Mouse (Mus musculus) myocyte (in vitro differentiated cells): ENCODE measurements at regions not wholly inside any gene's neighbourhood (a gene's known extent, or its start where the extent isn't known, plus 50 kb on each side); places are given as distances from the start of the nearest gene placed in this dataset.

Source experiments
- H3K27me3 ChIP-seq: one replicate; pipeline ENCODE4 v1.6.1; 2011; ENCODE audit not compliant: control insufficient read depth, insufficient read depth, insufficient read length
- H3K36me3 ChIP-seq: one replicate; pipeline ENCODE4 v1.6.1; 2011; ENCODE audit not compliant: control insufficient read depth, insufficient read depth
- H3K4me2 ChIP-seq: one replicate; pipeline ENCODE4 v1.6.1; 2011; ENCODE audit warnings: low read depth, control low read depth
- H3K4me3 ChIP-seq: one replicate; pipeline ENCODE4 v1.5.1; 2011; ENCODE audit warnings: mild to moderate bottlenecking, control low read depth, moderate library complexity
- H3K79me2 ChIP-seq: one replicate; pipeline ENCODE4 v1.6.1; 2011; ENCODE audit not compliant: control insufficient read depth, insufficient read depth
- H3ac ChIP-seq: one replicate; pipeline ENCODE4 v1.6.1; 2011; ENCODE audit not compliant: control insufficient read depth, insufficient read length
- CEBPB ChIP-seq: IDR thresholded peaks from 2 replicates; pipeline ENCODE4 v1.6.1; 2011; ENCODE audit warnings: mild to moderate bottlenecking, moderate library complexity; ENCODE audit not compliant: poor library complexity, insufficient read depth, severe bottlenecking
- E2F4 ChIP-seq: IDR thresholded peaks from one replicate; pipeline ENCODE4 v1.6.1; 2011; ENCODE audit warnings: mild to moderate bottlenecking, control low read depth, moderate library complexity; ENCODE audit not compliant: insufficient read depth
- MAX ChIP-seq: IDR thresholded peaks from one replicate; pipeline ENCODE4 v1.6.1; 2011; ENCODE audit warnings: low read depth, mild to moderate bottlenecking, control low read depth
- MYOD1 ChIP-seq, 3 experiments: IDR thresholded peaks; one replicate each; pipeline ENCODE4 v1.6.1; 2011; ENCODE audit warnings: control low read depth in 2 of 3, low read depth in 2 of 3, mild to moderate bottlenecking in 2 of 3, moderate library complexity in 1 of 3; ENCODE audit not compliant: insufficient read length in 2 of 3, control insufficient read depth in 1 of 3
- MYOG ChIP-seq, 3 experiments: IDR thresholded peaks; one replicate each; pipeline ENCODE4 v1.6.1; 2011; ENCODE audit warnings: control low read depth in 2 of 3, low read depth in 2 of 3, mild to moderate bottlenecking in 2 of 3; ENCODE audit not compliant: insufficient read length in 2 of 3, control insufficient read depth in 1 of 3, insufficient read depth in 1 of 3
- POLR2A ChIP-seq: IDR thresholded peaks from one replicate; pipeline ENCODE4 v1.6.1; 2011; ENCODE audit warnings: low read depth, mild to moderate bottlenecking, control low read depth, moderate library complexity; ENCODE audit not compliant: insufficient read length
- POLR2AphosphoS2 ChIP-seq: IDR thresholded peaks from one replicate; pipeline ENCODE4 v1.6.1; 2011; ENCODE audit warnings: low read depth, control low read depth; ENCODE audit not compliant: insufficient read length
- REST ChIP-seq: IDR thresholded peaks from one replicate; pipeline ENCODE4 v1.6.1; 2011; ENCODE audit warnings: mild to moderate bottlenecking, control low read depth, moderate library complexity; ENCODE audit not compliant: insufficient read depth, insufficient read length
- SRF ChIP-seq: IDR thresholded peaks from one replicate; pipeline ENCODE4 v1.6.1; 2011; ENCODE audit warnings: low read depth; ENCODE audit not compliant: control insufficient read depth, insufficient read length
- TCF12 ChIP-seq: IDR thresholded peaks from one replicate; pipeline ENCODE4 v1.6.1; 2011; ENCODE audit warnings: mild to moderate bottlenecking, control low read depth; ENCODE audit not compliant: poor library complexity, insufficient read depth, severe bottlenecking
- TCF3 ChIP-seq: IDR thresholded peaks from one replicate; pipeline ENCODE4 v1.6.1; 2011; ENCODE audit warnings: low read depth, control low read depth; ENCODE audit not compliant: insufficient read length
- USF1 ChIP-seq: IDR thresholded peaks from one replicate; pipeline ENCODE4 v1.6.1; 2011; ENCODE audit warnings: low read depth, mild to moderate bottlenecking, control low read depth, moderate library complexity

- H3K36me3 ChIP-seq: no peaks in the 10 kb centered on the region
- TF ChIP-seq REST (no peak), POLR2A (no peak), CEBPB (no peak), SRF (no peak), E2F4 (no peak), TCF12 (no peak), USF1 (no peak), MYOD1 (IDR thresholded peaks at IDR 0.05; ENCODE audit: control insufficient read depth in 1 of 3, insufficient read length in 2 of 3, low read depth in 2 of 3) (no peak), POLR2AphosphoS2 (no peak), MYOG (IDR thresholded peaks at IDR 0.05; ENCODE audit: control insufficient read depth in 1 of 3, insufficient read depth in 1 of 3, insufficient read length in 2 of 3, low read depth in 2 of 3) (no peak), TCF3 (no peak), MAX (no peak)
- no peaks in the 10 kb centered on the region for H3K27me3 ChIP-seq
These were observed 83.4 kb downstream of the Npepl1 start for GRCm38 (mm10) chr2:174193506-174193905.

DNA sequence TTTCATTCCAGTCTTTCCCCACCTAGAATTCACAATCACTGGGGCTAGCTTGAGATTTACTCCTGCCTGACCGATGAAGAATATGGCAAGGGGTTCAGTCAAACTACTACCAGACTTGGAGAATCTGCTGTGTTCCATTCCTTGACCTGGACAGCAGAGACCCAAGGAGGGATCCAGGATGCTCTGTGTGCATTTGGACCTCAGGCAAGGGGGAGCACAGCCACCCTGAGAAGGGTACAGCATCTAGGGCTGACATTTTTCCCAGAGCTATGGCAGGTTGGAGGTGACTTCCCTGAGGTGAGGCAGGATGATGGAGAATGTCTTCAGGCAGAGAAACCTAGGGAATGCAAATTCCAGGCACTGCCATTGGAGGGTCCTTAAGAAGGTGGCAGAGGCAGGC lies 85.5 kb downstream of the Npepl1 start:
- TF ChIP-seq MAX (no peak), CEBPB (no peak), USF1 (no peak), MYOG (IDR thresholded peaks at IDR 0.05; ENCODE audit: control insufficient read depth in 1 of 3, insufficient read depth in 1 of 3, insufficient read length in 2 of 3, low read depth in 2 of 3) (no peak), MYOD1 (IDR thresholded peaks at IDR 0.05; ENCODE audit: control insufficient read depth in 1 of 3, insufficient read length in 2 of 3, low read depth in 2 of 3) (no peak), SRF (no peak)
- no peaks in the 10 kb centered on the region for H3K27me3 ChIP-seq
- H3K79me2 ChIP-seq: no peaks in the 10 kb centered on the region
- no peak overlapping the region for H3K4me3 ChIP-seq
- no peak overlapping the region for H3K4me2 ChIP-seq
- H3ac ChIP-seq: no peak overlapping the region
- no peaks in the 10 kb centered on the region for H3K36me3 ChIP-seq

More at GRCm38 (mm10) chr2:174193506-174193905, 83.4 kb downstream of the Npepl1 start:
- Histone ChIP-seq H3K79me2 (no peaks in the 10 kb centered on the region), H3K4me3 (no peak overlapping the region), H3K4me2 (no peak overlapping the region), H3ac (no peak overlapping the region)

GRCm38 (mm10) chr2:174196696-174197215 lies 86.6 kb downstream of the Npepl1 start:
- no peak overlapping the region for H3K4me2 ChIP-seq
- TF ChIP-seq REST (no peak), SRF (no peak), TCF3 (no peak), MYOG (IDR thresholded peaks at IDR 0.05; ENCODE audit: control insufficient read depth in 1 of 3, insufficient read depth in 1 of 3, insufficient read length in 2 of 3, low read depth in 2 of 3) (no peak), USF1 (no peak), TCF12 (no peak), CEBPB (no peak), POLR2AphosphoS2 (no peak)
- no peak overlapping the region for H3ac ChIP-seq
- H3K27me3 ChIP-seq: no peaks in the 10 kb centered on the region
- H3K4me3 ChIP-seq: no peak overlapping the region
- H3K79me2 ChIP-seq: no peaks in the 10 kb centered on the region
- H3K36me3 ChIP-seq: no peaks in the 10 kb centered on the region

DNA sequence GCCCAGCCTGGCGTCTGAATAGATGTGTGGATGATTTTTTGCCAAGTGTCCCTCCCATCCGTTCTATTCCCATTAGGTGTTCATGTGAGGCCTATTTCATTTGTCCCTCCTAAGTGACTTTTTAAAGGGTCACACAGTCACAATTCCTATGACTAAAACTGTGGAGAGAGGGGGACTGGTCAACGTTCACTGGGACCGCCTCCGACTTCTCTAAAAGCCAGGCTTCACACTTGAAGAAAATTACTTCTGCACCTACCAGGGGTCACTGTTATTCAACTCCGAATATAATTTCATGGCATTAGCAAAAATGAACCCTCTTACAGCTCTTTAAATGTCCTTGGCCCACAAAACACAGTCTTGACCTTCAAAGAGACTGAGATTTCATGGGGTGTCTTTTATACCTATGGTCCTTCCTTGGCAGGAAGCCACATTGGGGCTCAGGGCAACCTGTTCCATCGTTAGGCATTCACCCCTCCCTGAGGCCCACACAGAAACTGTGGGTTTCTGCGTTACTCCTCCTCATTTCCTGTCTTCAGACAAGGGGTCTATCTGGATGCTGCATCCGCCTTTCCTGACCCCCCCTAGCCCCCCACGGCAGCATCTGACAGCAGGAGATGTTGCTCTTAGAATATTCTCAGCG lies 86.7 kb upstream of the Gnas start:
- no peak overlapping the region for H3ac ChIP-seq
- H3K4me2 ChIP-seq: no peak overlapping the region
- H3K79me2 ChIP-seq: no peaks in the 10 kb centered on the region
- TF ChIP-seq POLR2AphosphoS2: no peak
- TF ChIP-seq MAX: no peak
- TF ChIP-seq MYOD1 (IDR thresholded peaks at IDR 0.05; ENCODE audit: control insufficient read depth in 1 of 3, insufficient read length in 2 of 3, low read depth in 2 of 3): no peak
- no peak for TF ChIP-seq POLR2A
- TF ChIP-seq E2F4: no peak
- no peak for TF ChIP-seq TCF3
- no peak for TF ChIP-seq MYOG (IDR thresholded peaks at IDR 0.05; ENCODE audit: control insufficient read depth in 1 of 3, insufficient read depth in 1 of 3, insufficient read length in 2 of 3, low read depth in 2 of 3)
- TF ChIP-seq SRF: no peak
- no peak for TF ChIP-seq TCF12
- TF ChIP-seq CEBPB: no peak
- no peak for TF ChIP-seq REST
- no peak overlapping the region for H3K4me3 ChIP-seq
- H3K36me3 ChIP-seq: no peaks in the 10 kb centered on the region
- peaks cover 2% of the 10 kb centered on the region for H3K27me3 ChIP-seq

DNA sequence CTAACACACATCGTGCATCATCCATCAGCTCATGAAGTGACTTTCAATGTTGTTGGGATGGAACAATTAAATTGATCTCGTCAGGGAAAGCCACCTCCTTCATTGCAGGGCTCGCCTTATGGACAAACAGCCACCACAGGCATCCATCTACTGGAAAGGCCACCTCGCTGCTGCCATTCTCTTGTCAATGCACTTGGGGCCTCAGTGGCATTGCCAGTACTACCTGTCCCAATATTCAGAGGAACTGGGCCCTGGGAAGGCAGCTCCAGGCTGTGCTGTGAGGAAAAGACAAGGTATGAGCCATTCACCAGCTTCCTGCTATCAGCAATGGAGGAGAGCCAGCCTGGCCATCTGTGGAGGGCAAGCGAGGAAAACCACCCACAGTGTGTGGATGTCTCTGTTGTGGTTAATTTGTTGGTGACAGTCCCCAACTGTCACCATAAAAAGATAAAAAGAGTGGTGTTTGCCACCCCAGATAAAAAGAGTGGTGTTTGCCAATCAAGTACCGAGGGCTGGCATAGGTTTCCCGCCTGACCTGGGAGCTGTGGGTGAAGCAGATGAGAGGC lies 85.6 kb upstream of the Gnas start:
- no peak overlapping the region for H3ac ChIP-seq
- H3K4me3 ChIP-seq: no peak overlapping the region
- no peaks in the 10 kb centered on the region for H3K36me3 ChIP-seq
- peaks cover 6% of the 10 kb centered on the region for H3K27me3 ChIP-seq
- TF ChIP-seq POLR2AphosphoS2 (no peak), TCF3 (no peak)
- no peaks in the 10 kb centered on the region for H3K79me2 ChIP-seq
- no peak overlapping the region for H3K4me2 ChIP-seq
